Mouse (Mus musculus) thymus, adult 2 months (tissue): Measurements from ENCODE around the gene Clcn6.
A peak's percentile ranks its signal among the peaks of the same experiment; 100 is the strongest.

Source experiments
- CTCF ChIP-seq: fragments of 200-500 bp; IDR thresholded peaks from 2 replicates; pipeline ENCODE4 v1.5.1; 2012; ENCODE audit warnings: mild to moderate bottlenecking, control low read depth, low read length, moderate library complexity, borderline replicate concordance; ENCODE audit not compliant: control insufficient read depth, poor library complexity, insufficient read depth; ENCODE audit errors: extremely low read depth
- POLR2A ChIP-seq: fragments of 200-500 bp; IDR thresholded peaks from 2 replicates; pipeline ENCODE4 v1.6.1; 2012; ENCODE audit warnings: mild to moderate bottlenecking, low read length, control low read depth, moderate library complexity; ENCODE audit not compliant: control insufficient read depth, poor library complexity, insufficient read depth; ENCODE audit errors: extremely low read depth

DNA sequence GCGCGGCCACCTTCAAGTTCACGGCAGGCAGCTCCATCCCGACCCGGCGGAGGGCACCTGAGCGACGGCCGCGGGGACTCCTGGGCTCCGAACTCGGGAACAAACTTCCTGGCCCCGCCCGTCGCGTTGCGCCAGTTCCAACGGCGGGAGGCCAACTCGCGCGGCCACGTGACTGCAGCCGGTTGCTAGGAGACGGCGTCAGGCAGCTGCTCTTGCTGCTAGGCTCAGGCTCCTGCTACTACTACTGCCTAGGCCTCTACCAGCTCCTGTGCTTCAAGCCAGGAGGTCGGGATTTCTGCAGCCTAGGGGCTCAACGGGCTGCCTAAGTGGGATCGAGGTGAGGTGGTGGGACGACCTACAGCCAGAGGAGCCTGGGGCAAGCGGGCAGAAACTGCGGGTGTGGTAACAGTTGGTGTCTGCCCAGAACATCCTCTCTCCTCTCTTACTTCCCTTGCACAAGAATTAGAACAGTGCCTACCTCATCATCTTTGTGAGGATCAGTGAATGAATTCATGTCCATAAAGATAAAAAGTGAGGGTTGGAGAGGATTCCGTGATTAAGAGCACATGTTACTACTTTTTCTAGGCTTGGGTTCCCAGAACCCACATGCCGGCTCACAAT, 49.4 kb upstream of the Clcn6 start, which contains the start of gene Agtrap:
- TF ChIP-seq CTCF, result peak; percentile 51; the same call in 1 of the 2 replicates
- TF ChIP-seq POLR2A, result peak; percentile 80
